Mouse (Mus musculus): Measurements from ENCODE around the gene Trim9. TPM values are rescaled to one million over a fixed set of nuclear protein-coding genes. Genes with fewer than 3 reads are reported as not detected.

Gene Trim9
- polyA plus RNA-seq, 1 experiment from 2014 or later: 27.4 TPM

DNA sequence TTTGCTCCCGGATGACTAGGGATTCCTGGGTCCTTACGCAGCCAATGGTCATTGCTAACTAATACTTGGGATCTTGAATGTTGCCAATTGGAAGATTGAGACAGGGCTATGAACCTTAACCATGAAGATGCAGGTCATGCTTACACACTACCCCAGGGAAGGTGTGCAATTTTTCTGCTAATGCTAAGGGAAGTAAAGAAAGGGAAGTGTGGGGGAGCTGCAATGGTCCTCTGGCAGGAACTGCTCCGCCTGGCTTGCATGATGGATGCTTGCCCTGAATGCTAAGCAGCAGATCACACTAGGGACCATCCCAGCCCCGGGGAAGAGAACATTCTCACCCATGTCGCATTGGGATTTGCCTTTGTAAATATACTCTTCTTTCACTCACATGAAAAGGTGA lies 126.0 kb downstream of the Trim9 start:
- no peak for DNase-seq (ENCODE audit: low spot score)
- H3K9ac ChIP-seq (ENCODE audit: low read length): no peak overlapping the region
- H3K4me3 ChIP-seq (ENCODE audit: low read depth, low read length): no peak overlapping the region
- no peak for ATAC-seq (ENCODE audit: insufficient read depth, low FRiP score, low TSS enrichment)
- H3K36me3 ChIP-seq (ENCODE audit: control insufficient read depth, insufficient read depth, low read length): no peaks in the 10 kb centered on the region
- H3K4me2 ChIP-seq (ENCODE audit: low read depth): no peak overlapping the region
- H3K9me3 ChIP-seq (ENCODE audit: control insufficient read depth, low read length): no peaks in the 10 kb centered on the region
- 83% methylated on average over 5 of the region's 5 CpGs for WGBS
- H3K27me3 ChIP-seq (ENCODE audit: control insufficient read depth, insufficient read depth, low read length): no peaks in the 10 kb centered on the region
- H3K4me1 ChIP-seq (ENCODE audit: control insufficient read depth, insufficient read depth, low read length): no peaks in the 10 kb centered on the region
- no peak overlapping the region for H3K27ac ChIP-seq (ENCODE audit: low read depth, low read length)

GRCm38 (mm10) chr12:70218795-70219540 lies 128.4 kb downstream of the Trim9 start:
- WGBS: 90% methylated on average over 8 of the region's 8 CpGs
- Histone ChIP-seq H3K36me3 (ENCODE audit: control insufficient read depth, insufficient read depth, low read length) (no peaks in the 10 kb centered on the region), H3K27me3 (ENCODE audit: control insufficient read depth, insufficient read depth, low read length) (no peaks in the 10 kb centered on the region), H3K4me2 (ENCODE audit: low read depth) (no peak overlapping the region), H3K9me3 (ENCODE audit: control insufficient read depth, low read length) (no peaks in the 10 kb centered on the region), H3K27ac (ENCODE audit: low read depth, low read length) (no peak overlapping the region), H3K9ac (ENCODE audit: low read length) (no peak overlapping the region), H3K4me1 (ENCODE audit: control insufficient read depth, insufficient read depth, low read length) (no peaks in the 10 kb centered on the region), H3K4me3 (ENCODE audit: low read depth, low read length) (no peak overlapping the region)
- DNase-seq (ENCODE audit: low spot score) (no peak), ATAC-seq (ENCODE audit: insufficient read depth, low FRiP score, low TSS enrichment) (no peak)

GRCm38 (mm10) chr12:70216229-70216800 lies 131.1 kb downstream of the Trim9 start:
- Histone ChIP-seq H3K36me3 (ENCODE audit: control insufficient read depth, insufficient read depth, low read length) (no peaks in the 10 kb centered on the region), H3K4me3 (ENCODE audit: low read depth, low read length) (no peak overlapping the region), H3K9ac (ENCODE audit: low read length) (no peak overlapping the region), H3K4me2 (ENCODE audit: low read depth) (no peak overlapping the region), H3K9me3 (ENCODE audit: control insufficient read depth, low read length) (no peaks in the 10 kb centered on the region), H3K27me3 (ENCODE audit: control insufficient read depth, insufficient read depth, low read length) (no peaks in the 10 kb centered on the region), H3K4me1 (ENCODE audit: control insufficient read depth, insufficient read depth, low read length) (no peaks in the 10 kb centered on the region), H3K27ac (ENCODE audit: low read depth, low read length) (no peak overlapping the region)
- no peak for DNase-seq (ENCODE audit: low spot score)
- ATAC-seq (ENCODE audit: insufficient read depth, low FRiP score, low TSS enrichment): no peak
- WGBS: 82% methylated on average over 16 of the region's 16 CpGs

DNA sequence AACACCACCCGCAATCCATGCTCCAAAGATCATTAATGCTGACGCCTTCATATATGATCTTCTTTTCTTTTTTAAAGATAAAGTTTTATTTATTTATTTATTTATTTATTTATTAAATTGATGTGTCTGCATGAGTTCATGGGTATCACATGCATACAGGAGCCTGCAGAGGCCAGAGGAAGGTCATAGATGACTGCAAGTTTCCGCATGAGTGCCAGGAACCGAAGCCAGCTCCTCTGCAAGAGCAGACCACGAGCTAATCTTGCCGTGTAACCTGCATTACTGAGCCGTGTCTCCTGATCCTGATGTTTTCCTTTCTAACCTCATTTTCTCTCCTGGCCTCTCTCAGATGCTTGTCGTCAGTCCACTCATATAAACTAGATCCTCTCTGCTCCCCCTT lies 133.1 kb downstream of the Trim9 start:
- H3K4me3 ChIP-seq (ENCODE audit: low read depth, low read length): no peak overlapping the region
- 86% methylated on average over 8 of the region's 8 CpGs for WGBS
- no peak overlapping the region for H3K27ac ChIP-seq (ENCODE audit: low read depth, low read length)
- H3K9me3 ChIP-seq (ENCODE audit: control insufficient read depth, low read length): no peaks in the 10 kb centered on the region
- no peaks in the 10 kb centered on the region for H3K4me1 ChIP-seq (ENCODE audit: control insufficient read depth, insufficient read depth, low read length)
- no peak overlapping the region for H3K4me2 ChIP-seq (ENCODE audit: low read depth)
- no peaks in the 10 kb centered on the region for H3K27me3 ChIP-seq (ENCODE audit: control insufficient read depth, insufficient read depth, low read length)
- no peak overlapping the region for H3K9ac ChIP-seq (ENCODE audit: low read length)
- ATAC-seq (ENCODE audit: insufficient read depth, low FRiP score, low TSS enrichment) (no peak), DNase-seq (ENCODE audit: low spot score) (no peak)
- H3K36me3 ChIP-seq (ENCODE audit: control insufficient read depth, insufficient read depth, low read length): no peaks in the 10 kb centered on the region

- no peak for ATAC-seq (ENCODE audit: insufficient read depth, low FRiP score, low TSS enrichment)
- Histone ChIP-seq H3K36me3 (ENCODE audit: control insufficient read depth, insufficient read depth, low read length) (no peaks in the 10 kb centered on the region), H3K4me3 (ENCODE audit: low read depth, low read length) (no peak overlapping the region), H3K9ac (ENCODE audit: low read length) (no peak overlapping the region), H3K27ac (ENCODE audit: low read depth, low read length) (no peak overlapping the region), H3K4me2 (ENCODE audit: low read depth) (no peak overlapping the region), H3K4me1 (ENCODE audit: control insufficient read depth, insufficient read depth, low read length) (no peaks in the 10 kb centered on the region), H3K9me3 (ENCODE audit: control insufficient read depth, low read length) (no peaks in the 10 kb centered on the region), H3K27me3 (ENCODE audit: control insufficient read depth, insufficient read depth, low read length) (no peaks in the 10 kb centered on the region)
- no peak for DNase-seq (ENCODE audit: low spot score)
- 89% methylated on average over 6 of the region's 6 CpGs for WGBS
These were observed 133.8 kb downstream of the Trim9 start for GRCm38 (mm10) chr12:70213601-70214000.

DNA sequence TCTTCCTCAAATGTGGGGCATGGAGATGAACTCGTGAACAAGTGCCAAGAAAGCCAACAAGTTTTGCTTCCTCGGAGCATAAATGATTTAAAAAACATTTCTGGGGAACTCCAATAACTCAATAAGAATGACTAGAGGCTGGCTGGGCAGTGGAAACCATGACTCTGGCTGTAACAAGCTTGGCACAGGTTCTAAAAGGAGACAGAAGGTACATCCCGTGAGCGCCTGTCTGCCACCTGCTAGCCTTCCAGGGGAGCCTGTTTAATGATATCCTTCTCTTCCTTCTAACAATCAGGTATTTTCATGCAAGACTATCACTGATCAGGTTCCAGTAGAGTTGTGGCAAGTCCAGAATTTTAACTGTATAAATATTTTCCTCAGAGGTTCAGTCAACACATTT lies 134.9 kb downstream of the Trim9 start:
- ATAC-seq (ENCODE audit: insufficient read depth, low FRiP score, low TSS enrichment) (no peak), DNase-seq (ENCODE audit: low spot score) (no peak)
- Histone ChIP-seq H3K4me1 (ENCODE audit: control insufficient read depth, insufficient read depth, low read length) (no peaks in the 10 kb centered on the region), H3K9me3 (ENCODE audit: control insufficient read depth, low read length) (no peaks in the 10 kb centered on the region), H3K9ac (ENCODE audit: low read length) (no peak overlapping the region), H3K4me3 (ENCODE audit: low read depth, low read length) (no peak overlapping the region), H3K4me2 (ENCODE audit: low read depth) (no peak overlapping the region), H3K27me3 (ENCODE audit: control insufficient read depth, insufficient read depth, low read length) (no peaks in the 10 kb centered on the region), H3K27ac (ENCODE audit: low read depth, low read length) (no peak overlapping the region), H3K36me3 (ENCODE audit: control insufficient read depth, insufficient read depth, low read length) (no peaks in the 10 kb centered on the region)
- WGBS: 90% methylated on average over 4 of the region's 4 CpGs

DNA sequence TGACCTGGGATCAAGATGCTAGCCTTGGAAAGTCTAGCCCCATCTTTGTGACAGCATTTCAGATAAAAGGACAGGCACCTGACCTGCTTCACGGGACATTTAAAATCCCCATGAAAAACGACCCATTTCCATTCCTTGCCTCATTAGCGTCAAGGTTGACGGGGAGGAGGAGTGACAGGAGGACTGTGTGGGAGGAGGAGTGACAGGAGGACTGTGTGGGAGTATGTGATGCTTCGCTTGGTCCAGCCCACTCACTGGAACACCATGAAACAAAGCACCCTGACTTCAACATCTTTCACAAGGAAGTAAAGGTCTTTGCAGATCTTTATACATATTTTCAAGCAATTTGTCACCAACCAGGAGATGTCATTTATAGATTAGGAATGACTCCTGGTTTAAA lies 139.2 kb downstream of the Trim9 start:
- H3K27ac ChIP-seq (ENCODE audit: low read depth, low read length): no peak overlapping the region
- no peaks in the 10 kb centered on the region for H3K27me3 ChIP-seq (ENCODE audit: control insufficient read depth, insufficient read depth, low read length)
- H3K4me2 ChIP-seq (ENCODE audit: low read depth): no peak overlapping the region
- ATAC-seq (ENCODE audit: insufficient read depth, low FRiP score, low TSS enrichment): no peak
- no peak for DNase-seq (ENCODE audit: low spot score)
- H3K4me1 ChIP-seq (ENCODE audit: control insufficient read depth, insufficient read depth, low read length): no peaks in the 10 kb centered on the region
- H3K9me3 ChIP-seq (ENCODE audit: control insufficient read depth, low read length): no peaks in the 10 kb centered on the region
- no peak overlapping the region for H3K4me3 ChIP-seq (ENCODE audit: low read depth, low read length)
- no peak overlapping the region for H3K9ac ChIP-seq (ENCODE audit: low read length)
- 71% methylated on average over 5 of the region's 5 CpGs for WGBS
- no peaks in the 10 kb centered on the region for H3K36me3 ChIP-seq (ENCODE audit: control insufficient read depth, insufficient read depth, low read length)

GRCm38 (mm10) chr12:70204433-70204832 lies 143.0 kb downstream of the Trim9 start:
- no peak overlapping the region for H3K4me3 ChIP-seq (ENCODE audit: low read depth, low read length)
- no peak overlapping the region for H3K27ac ChIP-seq (ENCODE audit: low read depth, low read length)
- no peaks in the 10 kb centered on the region for H3K4me1 ChIP-seq (ENCODE audit: control insufficient read depth, insufficient read depth, low read length)
- H3K36me3 ChIP-seq (ENCODE audit: control insufficient read depth, insufficient read depth, low read length): no peaks in the 10 kb centered on the region
- no peak for ATAC-seq (ENCODE audit: insufficient read depth, low FRiP score, low TSS enrichment)
- WGBS: 75% methylated on average over 8 of the region's 8 CpGs
- no peaks in the 10 kb centered on the region for H3K9me3 ChIP-seq (ENCODE audit: control insufficient read depth, low read length)
- H3K27me3 ChIP-seq (ENCODE audit: control insufficient read depth, insufficient read depth, low read length): no peaks in the 10 kb centered on the region
- no peak overlapping the region for H3K9ac ChIP-seq (ENCODE audit: low read length)
- H3K4me2 ChIP-seq (ENCODE audit: low read depth): no peak overlapping the region
- DNase-seq (ENCODE audit: low spot score): no peak

DNA sequence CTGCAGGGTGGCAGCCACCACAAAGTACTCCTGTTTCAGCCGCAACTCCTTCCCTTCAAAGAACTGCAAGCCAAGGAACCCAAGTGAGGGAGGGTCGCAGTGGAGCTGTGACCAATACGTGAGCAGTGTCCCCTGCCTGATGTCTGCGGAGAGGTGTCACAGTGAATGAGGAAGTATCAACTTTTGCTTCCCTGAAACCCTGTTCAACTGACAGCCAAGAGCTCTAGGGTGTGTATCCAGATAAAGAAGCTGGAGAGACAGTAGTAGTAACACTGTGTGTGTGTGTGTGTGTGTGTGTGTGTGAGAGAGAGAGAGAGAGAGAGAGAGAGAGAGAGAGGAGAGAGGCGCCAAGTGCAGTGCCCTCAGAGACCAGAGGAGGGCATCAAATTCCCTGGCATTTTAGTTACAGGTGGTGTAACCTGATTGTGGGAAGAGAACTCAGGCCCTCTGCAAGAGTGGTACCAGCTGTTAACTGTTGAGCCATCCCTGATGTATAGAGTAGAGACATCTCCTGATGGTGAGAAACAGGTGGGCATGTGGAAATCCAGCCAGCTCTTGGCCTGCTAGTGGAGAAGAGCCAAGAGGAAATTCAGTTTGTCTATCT lies 145.4 kb downstream of the Trim9 start:
- WGBS: 76% methylated on average over 5 of the region's 5 CpGs
- Histone ChIP-seq H3K4me3 (ENCODE audit: low read depth, low read length) (no peak overlapping the region), H3K27ac (ENCODE audit: low read depth, low read length) (no peak overlapping the region), H3K4me1 (ENCODE audit: control insufficient read depth, insufficient read depth, low read length) (no peaks in the 10 kb centered on the region), H3K9ac (ENCODE audit: low read length) (no peak overlapping the region), H3K9me3 (ENCODE audit: control insufficient read depth, low read length) (no peaks in the 10 kb centered on the region), H3K4me2 (ENCODE audit: low read depth) (no peak overlapping the region), H3K27me3 (ENCODE audit: control insufficient read depth, insufficient read depth, low read length) (no peaks in the 10 kb centered on the region), H3K36me3 (ENCODE audit: control insufficient read depth, insufficient read depth, low read length) (no peaks in the 10 kb centered on the region)
- DNase-seq (ENCODE audit: low spot score) (no peak), ATAC-seq (ENCODE audit: insufficient read depth, low FRiP score, low TSS enrichment) (no peak)

Data from neural tube, embryonic 11.5 days (tissue).